Mouse (Mus musculus): ENCODE data around the gene Ccnc.

The Ccnc gene

DNA sequence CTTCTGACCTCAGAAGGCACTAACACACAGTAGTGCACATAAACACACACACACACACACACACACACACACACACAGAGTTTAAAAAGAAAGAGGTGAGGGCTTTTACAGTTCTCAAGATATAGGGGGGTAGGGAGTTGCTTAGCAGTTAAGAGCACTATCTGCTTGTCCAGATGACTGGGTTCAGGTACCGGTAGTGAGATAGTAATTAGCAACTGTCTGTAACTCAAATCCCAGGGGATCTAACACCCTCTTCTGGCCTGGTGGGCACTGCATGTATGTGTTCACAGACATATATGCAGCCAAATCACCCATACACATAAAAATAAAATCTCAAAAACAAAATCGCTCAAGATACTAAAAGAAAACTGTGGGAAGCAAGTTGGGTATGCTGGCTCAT, 74.1 kb downstream of the Ccnc start:
- no peak for DNase-seq (ENCODE audit: low spot score)

DNA sequence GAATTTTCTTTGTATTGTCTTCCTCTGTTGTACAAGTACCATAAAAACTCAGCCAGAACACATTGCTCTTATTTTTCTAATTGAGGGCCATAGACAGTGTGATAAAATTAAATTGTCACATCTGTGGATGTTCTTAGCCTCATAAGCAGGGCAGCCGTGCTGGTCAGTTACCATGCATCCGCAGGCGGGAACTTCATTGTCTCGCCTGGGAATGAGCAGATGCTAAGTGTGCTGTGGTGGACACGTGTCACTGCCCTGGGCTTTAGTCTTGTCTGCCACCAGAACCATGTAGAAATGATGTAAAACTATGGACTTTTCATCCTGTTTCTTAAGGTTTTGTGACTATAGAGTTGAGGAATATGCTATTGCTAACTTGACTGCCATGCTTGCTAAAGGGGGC, 79.7 kb downstream of the Ccnc start:
- no peak for DNase-seq (ENCODE audit: low spot score)

Measured in ovary, postnatal 36 days (tissue).